In the genomic region with DNA sequence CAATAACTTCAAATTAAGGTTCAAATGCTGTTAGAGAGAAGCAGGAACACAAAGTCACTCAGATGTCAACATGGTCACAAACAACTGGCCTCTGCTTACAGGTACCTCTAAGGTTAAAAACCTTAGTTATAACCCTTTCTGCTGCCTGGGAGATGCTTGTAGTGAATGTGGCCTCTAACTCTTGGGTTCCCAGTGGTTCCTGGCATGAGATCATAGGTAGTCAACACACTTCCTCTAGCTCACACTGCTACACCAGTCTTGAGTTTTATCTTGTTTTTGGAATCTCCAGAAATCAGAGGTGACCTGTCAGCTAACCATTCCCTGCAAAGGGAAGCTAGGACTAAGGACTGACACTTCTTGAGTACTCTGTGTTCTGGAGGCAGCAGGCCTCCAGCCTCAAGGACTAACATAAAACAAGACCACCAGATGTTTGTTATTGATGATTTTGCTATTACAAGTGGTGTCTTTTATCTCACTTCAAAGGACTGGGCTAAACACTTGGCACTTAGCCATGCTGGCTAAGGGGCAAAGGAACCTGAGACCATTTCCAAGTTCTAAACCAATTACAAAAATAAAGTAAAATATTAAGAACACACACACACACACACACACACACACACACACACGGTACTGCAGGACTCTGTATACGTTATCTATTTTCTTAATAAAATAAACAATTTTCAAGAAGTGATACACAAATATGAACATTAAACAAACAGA, we compare ENCODE assay signal across 8 mouse cellular contexts. TPM values are rescaled to one million over a fixed set of nuclear protein-coding genes. Genes with fewer than 3 reads are reported as not detected.
DNase-seq lines count a peak whose midpoint lies in the region; ATAC-seq lines count a peak whose summit lies in the region.

No protein-coding gene starts in this region.

- DNase-seq in heart, adult 11 months: peak; percentile 85
- no peak for DNase-seq in heart, postnatal 4 days
- DNase-seq in urinary bladder, postnatal 14 days (ENCODE audit: low spot score): peak; percentile 12
- DNase-seq in urinary bladder, adult 18-20 months (ENCODE audit: low spot score in 2 of 2): no peak
- DNase-seq in skeletal muscle tissue, adult 2 months (ENCODE audit: low read depth, low spot score): peak; percentile 43
- DNase-seq in gastrocnemius, adult 18-20 months (ENCODE audit: low spot score): no peak

- WGBS in hindbrain, embryonic 16.5 days: 79% methylated on average over 2 of the region's 2 CpGs

- H3K4me2 ChIP-seq in hindbrain, embryonic 16.5 days (ENCODE audit: low read length): no peak overlapping the region; the same call in 1 of the 2 replicates

- H3K36me3 ChIP-seq in hindbrain, embryonic 16.5 days (ENCODE audit: control insufficient read depth, insufficient read depth, low read length): no peaks in the 10 kb centered on the region

- H3K27me3 ChIP-seq in hindbrain, embryonic 16.5 days (replicated peaks; ENCODE audit: control insufficient read depth, insufficient read depth, low read length): no peaks in the 10 kb centered on the region

- no peak for ATAC-seq in hindbrain, embryonic 16.5 days
- no peak for ATAC-seq in frontal cortex, adult (ENCODE audit: low TSS enrichment)

- no peaks in the 10 kb centered on the region for H3K9me3 ChIP-seq in hindbrain, embryonic 16.5 days (ENCODE audit: control insufficient read depth, low read length)

- H3K27ac ChIP-seq in hindbrain, embryonic 16.5 days (ENCODE audit: low read depth, low read length): peak overlapping the region; percentile 29; the same call in 1 of the 2 replicates

- H3K4me1 ChIP-seq in hindbrain, embryonic 16.5 days (ENCODE audit: control insufficient read depth, insufficient read depth, low read depth, low read length): peaks cover 12% of the 10 kb centered on the region

- H3K9ac ChIP-seq in hindbrain, embryonic 16.5 days (ENCODE audit: low read depth, low read length): no peak overlapping the region; the same call in 1 of the 2 replicates

- H3K4me3 ChIP-seq in hindbrain, embryonic 16.5 days (ENCODE audit: low read length): no peak overlapping the region; the same call in 1 of the 2 replicates

RNA-seq across cellular contexts. Expression of a gene that starts 1.6 kb away (rescaled TPM):
- total RNA-seq in heart, postnatal 4 days (2021): 100 to 1,000 TPM; 156 to 161 TPM
- polyA plus RNA-seq in hindbrain, embryonic 16.5 days (2015; fragmentation: Nextera tagmentation; extraction: Ambion mirVana): 14.7 and 17.0 TPM in 2 replicates
- total RNA-seq in gastrocnemius, adult 18-20 months (2021): 100 to 1,000 TPM; 179 to 183 TPM

RNA-seq across cellular contexts. Expression of a gene that starts 11.7 kb away (rescaled TPM):
- not detected for total RNA-seq in heart, postnatal 4 days (2021)
- polyA plus RNA-seq in hindbrain, embryonic 16.5 days (2015; fragmentation: Nextera tagmentation; extraction: Ambion mirVana): 0.04 and 0.07 TPM in 2 replicates
- total RNA-seq in gastrocnemius, adult 18-20 months (2021): not detected

RNA-seq across cellular contexts. Expression of a gene that starts 43.9 kb away (rescaled TPM):
- not detected for total RNA-seq in heart, postnatal 4 days (2021)
- 0.07 and 0.18 TPM in 2 replicates for polyA plus RNA-seq in hindbrain, embryonic 16.5 days (2015; fragmentation: Nextera tagmentation; extraction: Ambion mirVana)
- total RNA-seq in gastrocnemius, adult 18-20 months (2021): under 1 TPM in 1 of 2 experiments, not detected in 1; 0.12 TPM

Comparison
In these comparisons a context has a peak if more than half of its experiments do, and no peak if none do; other contexts are left out.
1. DNase-seq: peak in heart, adult 11 months (single experiment), urinary bladder, postnatal 14 days (single experiment) and skeletal muscle tissue, adult 2 months (single experiment); none in heart, postnatal 4 days (single experiment), urinary bladder, adult 18-20 months (0 of 2) and gastrocnemius, adult 18-20 months (single experiment).